Mouse (Mus musculus) kidney, adult 2 months (tissue): ENCODE results near the gene Arhgdia.

Source experiments
- CTCF ChIP-seq: fragments of 200-500 bp; conservative IDR thresholded peaks from 2 replicates; pipeline ENCODE4 v1.5.1; 2011; ENCODE audit warnings: low read depth, mild to moderate bottlenecking, control low read depth, low read length, moderate library complexity, mixed read lengths; ENCODE audit not compliant: insufficient read depth, insufficient read length
- POLR2A ChIP-seq: fragments of 200-500 bp; IDR thresholded peaks from one replicate; pipeline ENCODE4 v1.6.1; 2011; ENCODE audit warnings: low read depth, low read length, control low read depth

DNA sequence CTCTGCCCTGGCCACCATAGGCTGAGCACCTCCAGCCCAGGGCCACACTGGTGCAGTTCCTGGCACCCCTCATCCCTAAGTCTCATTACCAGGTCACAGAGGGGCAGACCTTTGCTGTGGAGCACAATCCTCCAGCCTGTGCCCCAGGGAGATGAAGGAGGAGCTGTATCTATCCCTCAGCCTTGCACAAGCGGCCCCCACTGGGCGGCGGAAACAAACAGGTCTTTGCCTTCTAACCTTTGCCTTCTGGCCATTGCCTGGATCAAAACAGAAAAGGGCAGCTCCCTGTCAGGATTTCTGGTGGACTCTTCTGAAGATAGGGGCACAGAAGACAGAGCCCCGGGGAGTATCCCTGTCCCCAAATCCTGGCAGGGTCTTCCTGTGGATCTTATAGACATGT, 52.5 kb downstream of the Arhgdia start:
- TF ChIP-seq CTCF (no peak), POLR2A (no peak)
